Comparison of ENCODE assay signal across 11 mouse cellular contexts in genomic region chr3:38820315-38820714, GRCm38 (mm10).
DNase-seq lines count a peak whose midpoint lies in the region; ATAC-seq and TF ChIP-seq lines count a peak whose summit lies in the region.
"Had no signal": no experiment of that assay in that cellular context is flagged by ENCODE, and none has a peak within 500 bp of the region (broad histone marks: within the 10 kb centered on the region; RNA-seq: fewer than 3 reads in every experiment).

No protein-coding gene starts in this region.

- TF ChIP-seq CTCF in gastrocnemius, adult 2 months (IDR thresholded peaks at IDR 0.05): no peak

- ATAC-seq in midbrain, embryonic 14.5 days (ENCODE audit: low FRiP score, low TSS enrichment): peak; percentile 48; the same call in 1 of the 2 replicates
- ATAC-seq in inflammation-experienced regulatory T-cells, adult 6 months: no peak

- H3K9me3 ChIP-seq in midbrain, embryonic 14.5 days (ENCODE audit: control insufficient read depth, low read length): no peaks in the 10 kb centered on the region
- H3K9me3 ChIP-seq: liver, embryonic 13.5 days had no signal

- H3K27me3 ChIP-seq in midbrain, embryonic 14.5 days (ENCODE audit: control insufficient read depth, insufficient read depth, low read length): no peaks in the 10 kb centered on the region
- H3K27me3 ChIP-seq: liver, embryonic 13.5 days had no signal

- no peak overlapping the region for H3K4me3 ChIP-seq in gastrocnemius, adult 2 months
- no peak overlapping the region for H3K4me3 ChIP-seq in midbrain, embryonic 14.5 days (replicated peaks; ENCODE audit: low read depth, low read length)
- H3K4me3 ChIP-seq: liver, embryonic 13.5 days had no signal

- H3K4me1 ChIP-seq in midbrain, embryonic 14.5 days (ENCODE audit: control insufficient read depth, insufficient read depth, low read length): peaks cover 12% of the 10 kb centered on the region
- H3K4me1 ChIP-seq: liver, embryonic 13.5 days had no signal

- H3K27ac ChIP-seq in gastrocnemius, adult 2 months: peak overlapping the region; percentile 48; the same call in 1 of the 2 replicates
- H3K27ac ChIP-seq in midbrain, embryonic 14.5 days (replicated peaks; ENCODE audit: low read depth, low read length): peak overlapping the region; percentile 64
- H3K27ac ChIP-seq: liver, embryonic 13.5 days had no signal

- 80% methylated on average over 7 of the region's 7 CpGs for WGBS in midbrain, embryonic 14.5 days

- H3K9ac ChIP-seq in midbrain, embryonic 14.5 days (replicated peaks; ENCODE audit: low read length): no peak overlapping the region
- H3K9ac ChIP-seq: liver, embryonic 13.5 days had no signal

- DNase-seq in cerebellum, postnatal 25 days: peak; percentile 5 to 43
- DNase-seq in cerebellum, adult 9-11 months: no peak
- DNase-seq in layer of hippocampus, postnatal 36 days: peak; percentile 2 to 3
- DNase-seq in layer of hippocampus, adult 18-20 months (ENCODE audit: low spot score in 2 of 2): no peak
- peak; percentile 59 for DNase-seq in gastrocnemius, adult 2 months
- DNase-seq in midbrain, embryonic 14.5 days: no peak
- no peak for DNase-seq in urinary bladder, adult 18-20 months (ENCODE audit: low spot score in 2 of 2)
- DNase-seq: cerebellum, adult 11 months; kidney, adult 8-10 months; liver, embryonic 13.5 days had no signal

- H3K36me3 ChIP-seq in midbrain, embryonic 14.5 days (ENCODE audit: control insufficient read depth, insufficient read depth, low read length): no peaks in the 10 kb centered on the region
- H3K36me3 ChIP-seq: liver, embryonic 13.5 days had no signal

- intact Hi-C loops in gastrocnemius, adult 2 months (cut with DNase I): no loop called here

- no peak overlapping the region; the same call in 1 of the 2 replicates for H3K4me2 ChIP-seq in midbrain, embryonic 14.5 days (ENCODE audit: low read length)
- H3K4me2 ChIP-seq: liver, embryonic 13.5 days had no signal

Comparison
In these comparisons a context has a peak if more than half of its experiments do, and no peak if none do; other contexts are left out.
1. DNase-seq: peak in cerebellum, postnatal 25 days (2 of 2), layer of hippocampus, postnatal 36 days (2 of 2) and gastrocnemius, adult 2 months (single experiment); none in cerebellum, adult 9-11 months (single experiment), layer of hippocampus, adult 18-20 months (0 of 2), midbrain, embryonic 14.5 days (single experiment) and urinary bladder, adult 18-20 months (0 of 2).